Mouse (Mus musculus): ENCODE measurements around the gene Slc35g3.

Slc35g3 gene

DNA sequence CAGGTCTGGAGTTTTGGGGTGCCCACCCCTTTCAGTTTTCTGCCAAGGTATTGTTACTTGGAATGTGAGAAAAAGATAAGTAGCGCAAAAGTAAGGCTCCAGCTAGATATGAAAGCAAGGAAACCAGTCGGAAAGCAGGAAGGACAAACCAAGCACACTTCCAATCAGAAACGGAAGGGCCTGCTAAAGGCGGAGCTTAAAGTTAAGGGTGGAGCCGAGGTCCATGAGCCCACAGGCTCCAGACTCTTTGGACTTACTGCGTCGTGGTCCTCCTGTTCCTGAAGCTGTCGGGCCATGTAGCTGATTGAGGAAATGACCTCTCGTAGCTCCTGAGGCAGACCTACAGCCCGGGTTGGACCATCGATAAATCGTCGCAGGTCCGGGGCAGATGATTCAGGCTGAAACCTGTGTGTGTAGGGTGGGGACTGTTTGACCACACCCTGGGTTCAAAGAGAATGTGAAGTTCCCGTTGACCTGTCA, 23.1 kb upstream of the Slc35g3 start:
- peak in 1 of 2 experiments; percentile 42 for DNase-seq

DNA sequence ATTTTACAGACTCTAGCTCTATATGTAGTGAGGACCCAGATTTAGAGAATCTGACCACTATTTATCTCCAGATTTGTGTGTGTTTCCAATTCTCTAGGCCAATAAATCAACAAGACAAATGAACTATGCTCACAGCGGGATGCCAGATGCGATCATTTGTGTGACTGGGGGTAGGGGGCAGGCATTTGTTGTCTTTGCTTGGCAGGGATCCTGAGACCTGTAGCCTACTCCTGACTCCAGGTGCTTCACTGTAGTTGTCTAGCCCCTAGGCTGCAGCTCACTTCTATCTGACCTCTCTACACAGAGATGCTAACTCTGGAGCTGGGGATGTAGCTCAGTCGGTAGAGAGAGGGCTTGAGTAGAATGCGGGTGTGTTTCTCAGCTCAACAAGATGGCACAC, 20.1 kb upstream of the Slc35g3 start:
- no peak for DNase-seq

DNA sequence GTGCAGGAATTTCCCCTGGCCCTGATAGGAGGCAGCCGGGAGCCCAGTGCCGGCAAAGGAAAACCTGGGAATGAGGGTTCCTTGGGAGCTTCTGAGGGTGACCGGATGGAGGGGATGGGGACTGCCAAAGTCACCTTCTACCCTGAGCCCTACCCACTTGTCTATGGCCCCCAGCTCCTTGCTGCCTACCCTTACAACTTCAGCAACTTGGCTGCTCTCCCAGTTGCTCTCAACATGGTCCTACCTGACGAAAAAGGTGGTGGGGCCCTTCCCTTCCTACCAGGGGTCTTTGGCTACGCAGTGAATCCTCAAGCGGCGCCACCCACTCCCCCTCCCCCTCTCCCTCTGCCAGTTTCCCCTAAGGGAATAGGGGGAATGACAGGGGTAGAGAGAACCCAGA, 17.2 kb upstream of the Slc35g3 start:
- no peak for DNase-seq

DNA sequence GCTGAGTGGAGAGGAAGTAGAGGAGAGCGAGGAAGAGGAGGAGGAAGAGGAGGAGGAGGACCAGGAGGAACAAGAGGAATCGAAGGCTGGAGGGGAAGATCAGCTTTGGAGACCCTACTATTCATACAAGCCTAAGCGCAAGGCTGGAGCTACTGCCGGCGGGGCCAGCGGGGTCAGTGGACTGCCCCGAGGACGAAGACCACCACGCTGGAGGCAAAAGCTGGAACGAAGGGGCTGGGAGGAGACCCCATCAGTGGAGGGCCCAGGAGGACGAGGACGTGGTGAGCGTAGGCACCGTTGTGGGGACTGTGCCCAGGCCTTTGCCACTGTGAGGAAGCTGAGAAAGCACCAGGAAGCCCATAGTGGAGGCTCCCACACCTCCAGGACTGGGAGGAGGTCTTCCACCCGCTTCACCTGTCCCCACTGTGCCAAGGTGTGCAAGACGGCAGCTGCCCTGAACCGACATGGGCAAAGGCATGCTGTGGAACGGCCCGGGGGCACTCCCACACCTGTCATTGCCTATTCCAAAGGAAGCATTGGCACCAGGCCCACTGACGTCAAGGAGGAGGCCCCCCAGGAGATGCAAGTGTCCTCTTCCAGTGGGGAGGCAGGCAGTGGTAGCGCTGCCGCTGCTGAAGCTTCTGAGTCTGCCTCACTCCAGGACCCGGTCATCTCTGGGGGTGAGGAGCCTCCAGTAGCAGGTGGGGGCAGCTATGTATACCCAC, 16.7 kb upstream of the Slc35g3 start:
- DNase-seq: no peak

DNA sequence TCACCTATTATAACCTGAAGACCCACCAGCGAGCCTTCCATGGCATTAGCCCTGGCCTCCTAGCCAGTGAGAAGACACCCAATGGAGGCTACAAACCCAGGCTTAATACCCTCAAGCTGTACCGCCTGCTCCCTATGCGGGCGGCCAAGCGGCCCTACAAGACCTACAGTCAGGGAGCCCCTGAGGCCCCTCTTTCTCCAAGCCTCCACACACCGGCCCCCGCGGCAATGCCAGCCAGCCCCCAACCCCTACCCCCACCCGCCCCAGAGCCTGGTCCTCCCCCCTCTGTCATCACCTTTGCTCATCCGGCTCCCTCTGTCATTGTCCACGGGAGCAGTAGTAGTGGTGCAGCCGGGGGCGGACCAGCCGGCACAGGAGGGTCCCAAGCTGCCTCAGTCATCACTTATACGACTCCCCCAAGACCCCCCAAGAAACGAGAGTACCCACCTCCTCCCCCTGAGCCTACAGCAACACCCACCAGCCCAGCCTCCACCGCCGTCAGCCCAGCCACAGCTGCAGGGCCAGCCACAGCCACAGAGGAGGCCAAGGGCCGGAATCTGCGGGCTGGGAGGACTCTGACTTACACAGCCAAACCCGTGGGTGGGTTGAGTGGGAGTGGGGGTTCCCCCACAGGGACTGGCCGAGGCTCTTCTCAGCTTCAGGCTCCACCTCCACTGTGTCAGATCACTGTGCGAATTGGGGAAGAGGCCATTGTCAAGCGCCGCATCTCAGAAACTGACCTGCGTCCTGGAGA, 15.9 kb upstream of the Slc35g3 start:
- no peak for DNase-seq

DNA sequence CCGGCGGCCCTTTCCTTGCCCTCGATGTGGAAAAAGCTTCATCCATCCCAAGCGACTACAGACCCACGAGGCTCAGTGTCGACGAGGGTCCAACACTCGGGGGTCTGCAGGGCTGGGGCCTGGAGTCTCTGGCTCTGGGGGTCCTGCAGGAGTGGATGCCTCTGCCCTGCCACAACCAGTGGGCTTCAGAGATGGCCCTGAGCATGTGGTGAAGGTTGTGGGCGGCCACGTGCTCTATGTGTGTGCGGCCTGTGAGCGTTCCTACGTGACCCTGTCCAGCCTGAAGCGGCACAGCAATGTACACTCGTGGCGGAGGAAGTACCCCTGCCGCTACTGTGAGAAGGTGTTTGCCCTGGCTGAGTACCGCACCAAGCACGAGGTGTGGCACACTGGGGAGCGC, 14.7 kb upstream of the Slc35g3 start:
- no peak for DNase-seq

DNA sequence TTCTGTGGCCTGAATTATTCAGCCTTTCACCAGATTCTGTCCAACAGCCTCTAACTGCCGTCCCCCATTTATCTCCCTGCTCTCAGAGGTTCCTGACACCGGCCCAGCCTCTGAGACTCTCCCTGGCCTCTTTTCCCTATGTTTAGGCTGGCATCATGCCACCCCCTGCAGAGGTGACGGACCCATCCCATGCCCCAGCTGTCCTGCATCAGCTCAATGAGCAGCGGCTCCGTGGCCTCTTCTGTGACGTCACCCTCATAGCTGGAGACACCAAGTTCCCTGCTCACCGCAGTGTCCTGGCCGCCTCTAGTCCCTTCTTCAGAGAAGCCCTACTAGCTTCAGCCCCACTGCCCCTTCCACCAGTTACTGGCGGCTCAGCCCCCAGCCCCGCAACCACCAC, 13.9 kb upstream of the Slc35g3 start:
- DNase-seq: no peak

DNA sequence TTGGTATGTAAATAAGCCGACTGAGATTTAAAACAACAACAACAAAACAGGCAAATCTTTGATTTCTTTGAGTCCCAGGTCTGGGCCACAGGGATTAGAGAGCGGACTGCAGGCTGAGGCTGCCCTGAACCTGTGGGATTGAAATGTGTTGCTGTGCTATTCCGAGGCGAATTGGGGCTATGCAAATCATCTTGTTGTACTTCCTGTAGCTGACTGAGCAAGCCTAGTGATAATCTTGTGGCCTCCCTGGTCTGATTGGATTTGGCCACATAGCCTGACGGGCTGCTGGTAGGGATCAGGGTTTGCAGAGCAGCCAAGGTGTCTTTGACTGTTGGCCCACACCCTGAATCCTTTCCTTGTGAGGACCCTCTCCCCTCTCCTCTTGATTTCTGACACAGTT, 13.2 kb upstream of the Slc35g3 start:
- no peak for DNase-seq

DNA sequence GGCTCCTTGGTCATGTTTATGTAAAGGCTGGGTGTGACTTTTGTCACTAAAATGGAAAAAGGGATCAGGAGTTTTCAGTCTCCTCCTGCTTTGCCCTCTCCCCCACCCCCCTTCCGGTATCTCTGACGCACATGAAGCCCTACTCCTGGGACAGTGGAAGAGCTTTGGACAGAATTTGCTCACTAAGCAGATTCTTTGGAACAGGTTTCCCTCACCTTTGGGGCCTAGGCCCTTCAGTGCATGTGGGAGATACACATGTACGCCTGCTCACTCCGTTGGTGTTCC, 5.8 kb upstream of the Slc35g3 start:
- DNase-seq: peak in 1 of 2 experiments; percentile 24

DNA sequence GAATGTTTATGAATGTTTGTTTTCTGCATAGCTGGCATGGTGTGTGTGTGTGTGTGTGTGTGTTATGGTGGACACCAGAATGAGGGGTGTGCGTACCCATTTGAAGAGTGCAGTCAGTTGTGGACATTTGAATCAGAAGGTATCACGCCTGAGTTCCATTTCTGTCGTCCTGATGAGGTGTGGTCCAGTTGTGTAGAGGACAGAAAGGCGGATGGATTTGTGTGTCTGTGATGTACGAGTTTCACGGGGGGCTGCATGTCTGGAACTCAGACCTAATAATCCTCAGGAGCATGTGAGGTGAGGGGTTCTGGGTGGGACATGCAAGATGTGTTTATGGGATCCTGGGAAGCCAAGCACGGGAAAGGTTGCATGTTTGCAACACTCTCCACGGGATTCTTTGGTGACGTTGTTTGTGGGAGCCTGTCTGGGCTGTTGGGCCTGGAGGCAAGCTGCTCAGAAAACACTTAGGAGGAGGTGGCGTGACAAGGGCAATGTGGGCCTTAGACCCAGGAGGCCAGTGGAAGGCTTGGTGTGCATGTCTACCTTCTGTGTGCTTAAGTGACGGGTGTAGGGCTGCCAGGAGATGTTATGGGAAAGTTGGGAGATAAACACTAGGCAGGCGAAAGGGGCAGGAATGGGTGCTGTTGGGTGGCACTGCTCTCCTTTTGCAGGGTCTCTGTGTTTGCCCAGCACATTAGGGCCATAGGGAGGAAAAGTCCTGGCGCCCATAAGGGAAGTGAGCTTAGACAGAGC, 5.3 kb upstream of the Slc35g3 start:
- DNase-seq: peak in 1 of 2 experiments; percentile 16

DNA sequence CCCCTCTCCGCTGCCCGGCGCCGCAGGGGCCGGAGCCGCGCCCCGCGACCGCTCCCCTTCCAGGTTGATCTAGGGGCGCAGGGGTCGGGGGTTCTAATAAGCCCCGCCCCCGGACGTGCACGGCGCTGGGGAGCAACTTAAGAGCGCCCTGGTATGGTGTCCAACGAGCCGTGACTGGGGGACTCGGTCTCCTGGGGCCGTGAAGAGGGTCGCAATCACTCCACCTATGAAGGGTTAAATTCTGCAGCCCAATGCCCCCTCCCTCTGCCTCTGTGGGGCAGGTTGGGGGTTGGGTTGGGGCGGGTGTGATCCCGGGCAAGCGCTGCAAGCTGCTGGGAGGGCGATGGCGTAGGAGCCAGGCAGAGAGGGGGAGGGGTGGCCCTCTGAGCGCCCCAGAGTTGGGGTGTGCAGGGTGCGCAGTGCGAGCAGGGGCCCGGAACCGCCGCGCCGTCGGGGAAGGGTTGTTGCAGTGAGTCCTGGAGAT, 4.4 kb upstream of the Slc35g3 start:
- DNase-seq: peak; percentile 58 to 66

DNA sequence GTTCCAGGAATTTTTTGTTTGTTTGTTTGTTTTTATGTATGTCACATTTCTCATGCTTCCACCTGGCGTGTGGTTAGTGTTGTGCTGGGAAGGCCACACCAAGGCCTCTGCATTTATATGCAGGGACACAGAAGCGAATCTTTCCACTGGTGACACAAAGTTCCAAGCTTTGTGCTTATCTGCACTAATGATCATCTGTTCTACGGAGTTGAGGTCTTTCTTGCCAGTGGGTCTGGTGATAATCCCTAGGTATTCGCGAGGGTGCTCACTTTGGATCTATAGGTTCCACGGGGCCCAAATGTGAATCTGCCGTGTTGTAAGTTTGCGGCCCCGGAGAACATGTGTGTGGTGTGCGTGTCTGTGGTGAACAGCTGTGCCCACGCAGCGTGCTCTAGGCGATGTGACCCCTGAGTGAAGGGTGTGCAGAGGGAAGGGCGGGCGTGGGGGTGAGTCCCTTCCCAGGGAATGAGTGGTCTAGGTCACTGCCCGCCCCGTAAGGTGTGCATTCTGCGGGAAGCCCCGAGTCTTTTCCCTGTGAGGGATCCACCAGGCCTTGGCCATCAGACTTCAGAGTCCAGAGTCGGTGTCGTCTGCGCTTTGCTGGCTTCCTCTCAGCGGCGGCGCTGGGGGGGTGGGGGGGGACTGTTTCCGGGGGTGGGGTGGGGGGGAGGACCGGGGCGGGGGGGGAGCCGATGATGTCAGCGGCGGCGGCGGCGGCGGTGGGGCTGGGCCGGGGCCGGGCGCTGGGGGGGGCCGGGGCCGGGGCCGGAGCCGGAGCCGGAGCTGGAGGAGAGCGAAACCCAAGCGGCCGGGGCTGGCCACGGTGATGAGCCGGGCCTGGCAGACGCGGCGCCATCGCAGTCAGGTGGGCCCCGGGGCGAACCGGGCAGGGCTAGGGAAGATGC, 3.7 kb upstream of the Slc35g3 start, which contains the start of gene Zbtb4:
TSS of gene Zbtb4 (plus strand) at position 692 of the 905 bp plus-strand sequence.
- peak; percentile 21 to 27 for DNase-seq

DNA sequence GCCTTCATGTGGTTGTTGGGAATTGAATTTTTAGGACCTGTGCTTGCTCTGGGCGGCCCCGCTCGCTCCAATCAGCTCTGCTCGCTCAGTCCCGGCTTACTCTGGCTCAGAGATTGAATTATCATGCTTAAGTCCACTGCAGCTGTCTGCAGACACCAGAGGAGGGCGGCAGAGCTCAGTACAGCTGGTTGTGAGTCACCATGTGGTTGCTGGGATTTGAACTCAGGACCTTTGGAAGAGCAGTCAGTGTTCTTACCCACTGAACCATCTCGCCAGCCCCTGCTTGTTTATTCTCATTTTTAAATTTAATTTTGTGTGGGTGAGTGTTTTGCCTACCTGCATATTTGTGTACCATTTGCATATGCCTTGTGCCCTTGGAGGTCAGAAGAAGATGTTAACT, 1.8 kb upstream of the Slc35g3 start:
- DNase-seq: no peak

DNA sequence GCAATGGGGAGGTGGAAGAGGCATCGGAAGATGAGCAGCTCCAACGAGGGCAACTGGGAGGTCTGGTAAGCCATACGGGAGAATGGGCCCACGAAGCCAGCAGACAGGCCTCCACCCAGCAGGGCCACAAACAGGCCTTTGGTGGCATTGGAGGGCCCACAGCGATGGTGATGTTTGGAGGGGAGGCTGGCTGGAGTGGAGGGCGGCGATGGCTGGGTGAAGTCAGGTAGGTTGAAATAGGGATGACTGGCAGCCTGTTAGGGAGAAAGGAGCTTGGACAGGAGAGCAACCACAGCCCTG, 917 bp downstream of the Slc35g3 start:
- no peak for DNase-seq

DNA sequence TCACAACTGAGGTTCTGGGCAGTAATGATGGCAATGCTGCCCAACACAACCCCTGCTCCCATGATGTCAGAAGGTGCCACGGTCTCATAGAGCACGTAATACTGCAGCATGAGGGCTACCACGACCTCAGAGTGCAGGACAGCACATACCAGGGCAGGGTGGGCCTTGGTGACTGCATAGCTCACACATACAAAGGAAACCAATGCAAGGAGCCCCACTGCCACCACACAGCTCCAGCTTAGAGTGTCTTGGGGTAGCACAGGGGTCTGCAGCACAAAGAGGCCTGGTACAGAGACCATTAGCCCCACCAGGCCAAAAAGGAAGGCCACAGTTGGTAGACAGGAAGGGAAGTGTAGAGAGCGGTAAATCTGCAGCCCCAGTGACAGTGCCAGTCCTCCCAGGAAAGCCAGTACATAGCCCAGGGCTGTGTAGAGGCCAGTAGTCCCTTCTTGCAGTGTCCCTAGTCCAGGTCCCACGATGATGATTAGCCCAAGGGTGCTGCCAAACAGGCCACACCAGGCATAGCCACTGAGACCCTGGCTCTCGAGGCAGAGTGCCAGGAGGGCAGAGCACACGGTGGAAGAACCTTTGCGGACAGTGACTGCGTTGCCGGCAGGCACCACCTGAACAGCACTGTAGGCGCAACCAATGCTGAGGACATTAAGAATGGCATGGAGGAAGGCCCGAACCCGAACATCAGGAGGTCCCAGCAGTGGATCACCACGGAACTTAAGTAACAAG, 1.4 kb downstream of the Slc35g3 start:
- DNase-seq: no peak

DNA sequence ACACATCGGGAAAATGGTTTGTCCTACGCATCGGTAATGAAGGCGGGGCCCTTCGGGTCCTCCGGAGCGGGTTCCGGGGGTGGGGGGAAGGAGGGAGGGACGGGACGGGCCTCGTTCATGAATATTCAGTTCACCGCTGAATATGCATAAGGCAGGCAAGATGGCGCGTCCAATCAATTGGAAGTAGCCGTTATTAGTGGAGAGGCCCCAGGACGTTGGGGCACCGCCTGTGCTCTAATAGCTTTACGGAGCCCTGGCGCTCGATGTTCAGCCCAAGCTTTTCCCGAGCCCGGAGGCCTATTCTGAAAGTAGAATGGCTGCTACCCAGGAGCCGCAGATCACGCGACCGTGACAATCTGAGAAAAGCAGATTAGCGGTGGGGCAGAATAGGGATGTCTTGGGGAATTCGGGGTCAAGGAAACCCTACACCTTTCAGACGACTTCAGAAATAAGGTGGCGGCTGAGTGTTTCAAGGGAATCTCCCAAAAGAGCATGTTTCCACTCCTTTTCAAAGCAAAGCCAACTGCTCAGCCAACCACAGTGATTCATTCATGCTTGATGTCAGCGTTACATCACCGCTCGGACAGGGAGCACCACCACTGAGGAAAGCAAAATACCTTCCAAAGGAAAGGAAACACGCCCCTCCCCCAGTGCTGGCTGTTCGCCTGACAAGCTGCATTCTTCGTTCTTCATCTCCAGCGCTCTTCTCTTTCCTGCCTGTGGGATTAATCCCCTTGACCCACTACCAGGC, 2.6 kb downstream of the Slc35g3 start:
- DNase-seq: peak; percentile 91 to 94

DNA sequence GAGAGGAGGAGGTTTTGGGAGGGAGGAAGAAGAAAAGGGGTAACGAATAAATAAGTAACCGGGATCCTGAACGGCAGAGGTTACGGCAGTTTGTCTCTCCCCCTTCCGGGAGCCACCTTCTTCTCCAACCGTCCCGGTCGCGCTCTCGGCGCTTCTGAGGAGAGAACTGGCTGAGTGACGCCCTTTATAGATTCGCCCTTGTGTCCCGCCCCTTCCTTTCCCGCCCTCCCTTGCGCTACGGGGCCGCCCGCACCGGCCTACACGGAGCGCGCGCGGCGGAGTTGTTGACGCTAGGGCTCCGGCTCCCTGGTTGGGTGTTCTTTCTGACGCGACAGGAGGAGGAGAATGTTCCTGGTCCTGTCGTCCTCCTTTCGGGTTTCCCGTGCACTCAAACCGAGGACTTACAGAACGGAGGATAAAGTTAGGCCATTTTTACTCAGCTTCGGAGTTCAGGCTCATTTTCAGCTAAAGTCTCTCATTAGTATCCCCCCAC, 3.2 kb downstream of the Slc35g3 start, which contains the start of gene Polr2a:
TSS of gene Polr2a (minus strand) at position 160 of the 493 bp plus-strand sequence.
- DNase-seq: peak; percentile 96

DNA sequence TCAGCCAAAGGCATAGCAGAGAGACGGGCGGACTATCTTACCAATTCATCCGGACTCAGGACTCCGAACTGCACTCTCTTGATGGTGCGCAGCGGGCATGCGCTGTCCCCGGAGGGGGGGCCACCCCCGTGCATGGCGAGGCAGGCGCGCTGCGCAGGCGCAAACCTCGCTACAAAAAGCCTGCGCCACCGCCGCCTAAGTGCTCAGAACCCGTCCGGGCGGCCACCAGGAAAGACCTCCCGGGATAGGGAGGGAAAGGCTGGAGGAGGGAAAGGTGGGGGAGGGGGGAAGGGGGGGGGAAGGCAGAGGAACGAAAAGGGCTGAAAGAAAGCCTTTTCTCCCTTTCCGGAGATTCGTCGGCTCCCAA, 3.7 kb downstream of the Slc35g3 start:
- DNase-seq: peak; percentile 95 to 96

DNA sequence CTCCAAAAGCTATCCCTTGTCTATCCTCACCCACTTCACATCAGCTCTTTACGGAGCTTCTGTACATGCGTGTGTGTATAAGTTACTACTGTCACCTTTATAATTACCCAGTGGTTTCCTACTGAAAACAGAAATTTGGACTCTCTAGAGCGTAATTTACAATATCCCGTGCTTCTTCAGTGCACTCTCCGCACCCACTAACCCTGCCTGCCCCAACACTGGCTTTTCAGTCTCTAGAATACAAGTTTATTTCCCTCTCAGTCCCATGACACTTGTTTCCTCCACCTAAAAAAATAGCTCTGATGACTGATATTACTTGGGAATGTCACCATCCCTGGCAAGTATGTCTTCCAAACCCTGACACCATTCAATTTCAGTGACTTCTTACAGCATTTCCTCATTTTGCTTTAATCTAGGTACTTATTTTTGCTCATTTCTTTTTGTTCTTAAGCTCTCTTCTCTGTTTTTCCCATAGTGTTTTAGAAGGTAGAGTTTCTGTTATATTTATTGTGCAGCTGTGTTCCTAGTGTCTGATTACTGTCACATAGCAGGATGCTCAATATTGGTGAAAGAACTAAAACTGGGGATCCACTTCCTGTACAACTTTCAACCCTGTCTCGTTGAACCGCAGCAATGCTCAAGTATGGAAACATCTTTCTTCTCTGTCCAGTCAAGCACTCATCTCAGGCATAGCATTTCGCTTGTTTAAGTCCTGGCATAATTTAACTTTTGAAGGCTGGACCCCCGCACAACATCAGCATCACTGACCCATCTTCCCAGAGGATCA, 4.3 kb downstream of the Slc35g3 start:
- no peak for DNase-seq

DNA sequence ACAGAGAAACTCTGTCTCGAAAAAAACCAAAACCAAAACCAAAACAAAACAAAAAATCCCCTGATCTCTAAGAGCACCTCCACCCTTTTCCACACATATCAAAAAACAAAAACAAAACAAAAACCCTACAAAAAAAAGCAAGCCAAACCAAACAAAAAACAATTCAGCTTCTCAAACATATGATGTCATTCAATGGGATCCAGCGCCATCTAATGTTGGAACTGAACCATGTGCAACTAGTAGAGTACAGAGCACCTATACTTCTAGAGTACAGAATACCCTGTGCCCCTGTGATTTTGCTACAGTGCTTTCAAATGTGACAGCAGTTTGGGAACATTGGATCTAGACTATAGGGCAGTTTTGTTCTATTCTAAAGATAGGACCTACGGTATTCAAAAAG, 7.1 kb downstream of the Slc35g3 start:
- peak in 1 of 2 experiments; percentile 36 for DNase-seq

Measured in kidney, adult 8-10 months (tissue).